Mouse (Mus musculus): Measurements from ENCODE around the gene Csrnp3. TPM values are rescaled to one million over a fixed set of nuclear protein-coding genes. Genes with fewer than 3 reads are reported as not detected.

The Csrnp3 gene
- total and polyA plus RNA-seq, 3 experiments: 0.16 TPM; not detected in 2

GRCm38 (mm10) chr2:65896542-65896941, 51.0 kb downstream of the Csrnp3 start:
- DNase-seq (ENCODE audit: low spot score): no peak

GRCm38 (mm10) chr2:65897084-65897483, 51.5 kb downstream of the Csrnp3 start:
- H3K4me1 ChIP-seq (ENCODE audit: insufficient read depth, low read depth, low read length): no peaks in the 10 kb centered on the region
- no peaks in the 10 kb centered on the region for H3K36me3 ChIP-seq (replicated peaks)
- H3K27me3 ChIP-seq (ENCODE audit: insufficient read depth, low read length): no peaks in the 10 kb centered on the region
- DNase-seq (ENCODE audit: low spot score): no peak
- TF ChIP-seq GATA2 (IDR thresholded peaks at IDR 0.05; ENCODE audit: borderline replicate concordance, low read depth, low read length) (no peak), TAL1 (conservative IDR thresholded peaks at IDR 0.05; ENCODE audit: low read depth, low read length) (no peak), CTCF (IDR thresholded peaks at IDR 0.05; ENCODE audit: low read depth, low read length) (no peak), GATA1 (IDR thresholded peaks at IDR 0.05; ENCODE audit: borderline replicate concordance, low read length) (no peak), POLR2AphosphoS5 (IDR thresholded peaks at IDR 0.05; ENCODE audit: insufficient replicate concordance, low read depth, low read length) (no peak)
- H3K9me3 ChIP-seq (replicated peaks): peaks cover 22% of the 10 kb centered on the region
- no peak overlapping the region for H3K4me3 ChIP-seq (ENCODE audit: low read depth, low read length)
- ATAC-seq (ENCODE audit: extremely low read depth, insufficient number of reproducible peaks, low FRiP score, poor library complexity, severe bottlenecking): no peak

More at GRCm38 (mm10) chr2:65896542-65896941, 51.0 kb downstream of the Csrnp3 start:
- TF ChIP-seq CTCF (IDR thresholded peaks at IDR 0.05; ENCODE audit: low read depth, low read length): no peak
- no peak for TF ChIP-seq POLR2AphosphoS5 (IDR thresholded peaks at IDR 0.05; ENCODE audit: insufficient replicate concordance, low read depth, low read length)
- TF ChIP-seq TAL1 (conservative IDR thresholded peaks at IDR 0.05; ENCODE audit: low read depth, low read length): no peak
- no peak for TF ChIP-seq GATA2 (IDR thresholded peaks at IDR 0.05; ENCODE audit: borderline replicate concordance, low read depth, low read length)
- no peak for TF ChIP-seq GATA1 (IDR thresholded peaks at IDR 0.05; ENCODE audit: borderline replicate concordance, low read length)
- no peak for ATAC-seq (ENCODE audit: extremely low read depth, insufficient number of reproducible peaks, low FRiP score, poor library complexity, severe bottlenecking)
- Histone ChIP-seq H3K27me3 (ENCODE audit: insufficient read depth, low read length) (no peaks in the 10 kb centered on the region), H3K4me3 (ENCODE audit: low read depth, low read length) (no peak overlapping the region), H3K36me3 (replicated peaks) (no peaks in the 10 kb centered on the region), H3K4me1 (ENCODE audit: insufficient read depth, low read depth, low read length) (no peaks in the 10 kb centered on the region), H3K9me3 (replicated peaks) (peaks cover 22% of the 10 kb centered on the region)

DNA sequence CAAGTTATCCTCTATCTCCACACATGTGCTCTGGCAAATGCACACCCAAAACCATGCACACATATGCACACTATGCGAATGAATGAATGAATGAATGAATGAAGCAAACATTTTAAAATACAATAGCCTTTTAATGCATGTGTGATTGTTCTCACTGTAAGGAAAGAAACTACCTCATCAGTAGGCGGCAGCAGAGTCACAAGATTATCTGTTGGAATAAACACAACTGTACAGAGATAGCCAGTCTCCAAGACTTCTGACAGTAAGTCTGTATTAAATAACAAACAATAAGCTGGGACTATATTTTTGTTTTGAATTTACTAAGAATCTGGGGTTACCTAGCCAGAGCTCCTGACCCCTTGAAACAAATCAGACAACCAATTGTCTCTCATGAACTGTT, 53.9 kb downstream of the Csrnp3 start:
- ATAC-seq (ENCODE audit: extremely low read depth, insufficient number of reproducible peaks, low FRiP score, poor library complexity, severe bottlenecking) (no peak), DNase-seq (ENCODE audit: low spot score) (no peak)
- peaks cover 21% of the 10 kb centered on the region for H3K9me3 ChIP-seq (replicated peaks)
- no peaks in the 10 kb centered on the region for H3K4me1 ChIP-seq (ENCODE audit: insufficient read depth, low read depth, low read length)
- H3K27me3 ChIP-seq (ENCODE audit: insufficient read depth, low read length): no peaks in the 10 kb centered on the region
- H3K4me3 ChIP-seq (ENCODE audit: low read depth, low read length): no peak overlapping the region
- no peaks in the 10 kb centered on the region for H3K36me3 ChIP-seq (replicated peaks)
- no peak for TF ChIP-seq TAL1 (conservative IDR thresholded peaks at IDR 0.05; ENCODE audit: low read depth, low read length)
- TF ChIP-seq GATA2 (IDR thresholded peaks at IDR 0.05; ENCODE audit: borderline replicate concordance, low read depth, low read length): no peak
- no peak for TF ChIP-seq CTCF (IDR thresholded peaks at IDR 0.05; ENCODE audit: low read depth, low read length)
- TF ChIP-seq POLR2AphosphoS5 (IDR thresholded peaks at IDR 0.05; ENCODE audit: insufficient replicate concordance, low read depth, low read length): no peak
- no peak for TF ChIP-seq GATA1 (IDR thresholded peaks at IDR 0.05; ENCODE audit: borderline replicate concordance, low read length)

- Histone ChIP-seq H3K4me3 (ENCODE audit: low read depth, low read length) (no peak overlapping the region), H3K4me1 (ENCODE audit: insufficient read depth, low read depth, low read length) (no peaks in the 10 kb centered on the region), H3K27me3 (ENCODE audit: insufficient read depth, low read length) (no peaks in the 10 kb centered on the region), H3K36me3 (replicated peaks) (no peaks in the 10 kb centered on the region), H3K9me3 (replicated peaks) (peaks cover 18% of the 10 kb centered on the region)
- no peak for TF ChIP-seq CTCF (IDR thresholded peaks at IDR 0.05; ENCODE audit: low read depth, low read length)
- no peak for TF ChIP-seq POLR2AphosphoS5 (IDR thresholded peaks at IDR 0.05; ENCODE audit: insufficient replicate concordance, low read depth, low read length)
- no peak for TF ChIP-seq GATA1 (IDR thresholded peaks at IDR 0.05; ENCODE audit: borderline replicate concordance, low read length)
- no peak for TF ChIP-seq GATA2 (IDR thresholded peaks at IDR 0.05; ENCODE audit: borderline replicate concordance, low read depth, low read length)
- TF ChIP-seq TAL1 (conservative IDR thresholded peaks at IDR 0.05; ENCODE audit: low read depth, low read length): no peak
- no peak for DNase-seq (ENCODE audit: low spot score)
- no peak for ATAC-seq (ENCODE audit: extremely low read depth, insufficient number of reproducible peaks, low FRiP score, poor library complexity, severe bottlenecking)
Observed at GRCm38 (mm10) chr2:65908526-65908925, 63.0 kb downstream of the Csrnp3 start.

DNA sequence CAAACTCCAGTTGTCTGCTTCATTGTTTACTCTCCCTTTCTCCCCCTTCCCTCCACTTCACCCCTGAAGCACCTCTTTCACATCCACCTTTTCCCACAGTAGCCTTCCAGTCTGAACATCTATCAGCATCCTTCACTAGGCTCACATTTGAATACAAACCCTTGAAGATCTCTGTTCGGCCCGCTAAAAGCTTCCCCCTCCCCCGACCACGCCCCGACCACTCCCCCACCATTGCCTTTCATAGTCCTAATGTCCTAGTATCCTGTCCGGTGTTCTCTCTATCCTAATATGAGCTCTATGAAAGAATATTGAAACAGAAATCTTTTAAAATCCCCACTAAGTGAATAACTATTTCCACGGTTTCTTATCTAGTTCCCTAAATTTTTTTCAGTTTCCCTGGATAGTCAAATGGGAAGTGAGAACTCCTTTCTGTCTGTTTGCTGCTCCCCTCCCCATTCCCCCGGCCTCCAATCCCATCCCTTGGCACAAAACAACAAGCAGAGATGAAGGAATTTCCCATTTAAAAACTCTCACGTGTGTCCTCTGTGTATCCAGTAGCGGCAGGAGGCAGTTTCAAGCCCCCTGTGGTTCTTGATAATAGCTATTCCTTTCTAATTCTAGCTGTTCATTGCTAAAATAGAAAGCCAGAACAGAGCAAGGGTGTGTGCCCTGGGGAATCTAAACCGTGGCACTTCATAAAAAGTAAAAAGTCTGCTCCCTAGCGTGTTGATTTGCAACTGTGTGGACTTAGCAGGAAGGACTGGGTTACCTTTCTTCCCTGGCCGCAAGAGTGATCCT, 64.4 kb downstream of the Csrnp3 start:
- ATAC-seq (ENCODE audit: extremely low read depth, insufficient number of reproducible peaks, low FRiP score, poor library complexity, severe bottlenecking): no peak
- TF ChIP-seq GATA2 (IDR thresholded peaks at IDR 0.05; ENCODE audit: borderline replicate concordance, low read depth, low read length): no peak
- no peak for TF ChIP-seq TAL1 (conservative IDR thresholded peaks at IDR 0.05; ENCODE audit: low read depth, low read length)
- TF ChIP-seq GATA1 (IDR thresholded peaks at IDR 0.05; ENCODE audit: borderline replicate concordance, low read length): no peak
- no peak for TF ChIP-seq POLR2AphosphoS5 (IDR thresholded peaks at IDR 0.05; ENCODE audit: insufficient replicate concordance, low read depth, low read length)
- no peak for TF ChIP-seq CTCF (IDR thresholded peaks at IDR 0.05; ENCODE audit: low read depth, low read length)
- H3K27me3 ChIP-seq (ENCODE audit: insufficient read depth, low read length): no peaks in the 10 kb centered on the region
- DNase-seq (ENCODE audit: low spot score): no peak
- no peaks in the 10 kb centered on the region for H3K36me3 ChIP-seq (replicated peaks)
- no peak overlapping the region for H3K4me3 ChIP-seq (ENCODE audit: low read depth, low read length)
- peaks cover 25% of the 10 kb centered on the region for H3K9me3 ChIP-seq (replicated peaks)
- H3K4me1 ChIP-seq (ENCODE audit: insufficient read depth, low read depth, low read length): no peaks in the 10 kb centered on the region

DNA sequence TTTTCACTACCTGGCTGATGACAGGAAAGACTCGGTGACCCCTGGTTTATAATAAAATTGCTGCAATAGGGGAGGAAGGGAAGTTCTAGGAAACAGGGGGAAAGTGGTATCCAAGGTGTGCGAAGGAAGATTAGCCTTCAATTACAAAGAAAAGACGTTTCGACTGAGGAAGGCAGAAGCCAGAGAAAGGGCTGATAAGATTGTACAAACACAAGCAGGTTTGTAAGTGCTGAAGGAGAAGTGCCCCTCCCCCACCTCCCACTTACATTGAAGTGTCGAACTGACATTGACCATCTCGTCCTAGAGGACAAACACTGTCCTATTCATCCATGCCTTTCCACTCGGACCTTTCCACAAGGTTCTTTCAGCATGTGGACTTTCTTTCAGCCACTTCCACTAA, 70.4 kb downstream of the Csrnp3 start:
- Histone ChIP-seq H3K27me3 (ENCODE audit: insufficient read depth, low read length) (no peaks in the 10 kb centered on the region), H3K4me3 (ENCODE audit: low read depth, low read length) (no peak overlapping the region), H3K36me3 (replicated peaks) (no peaks in the 10 kb centered on the region), H3K9me3 (replicated peaks) (peaks cover 25% of the 10 kb centered on the region), H3K4me1 (ENCODE audit: insufficient read depth, low read depth, low read length) (no peaks in the 10 kb centered on the region)
- TF ChIP-seq GATA1 (IDR thresholded peaks at IDR 0.05; ENCODE audit: borderline replicate concordance, low read length) (no peak), CTCF (IDR thresholded peaks at IDR 0.05; ENCODE audit: low read depth, low read length) (no peak), TAL1 (conservative IDR thresholded peaks at IDR 0.05; ENCODE audit: low read depth, low read length) (no peak), GATA2 (IDR thresholded peaks at IDR 0.05; ENCODE audit: borderline replicate concordance, low read depth, low read length) (no peak), POLR2AphosphoS5 (IDR thresholded peaks at IDR 0.05; ENCODE audit: insufficient replicate concordance, low read depth, low read length) (no peak)
- ATAC-seq (ENCODE audit: extremely low read depth, insufficient number of reproducible peaks, low FRiP score, poor library complexity, severe bottlenecking) (no peak), DNase-seq (ENCODE audit: low spot score) (no peak)

Measured in G1E (cell line).